Mouse (Mus musculus) layer of hippocampus, adult 2 months (tissue): ENCODE data around the gene Cspg4. TPM values are rescaled to one million over a fixed set of nuclear protein-coding genes. Genes with fewer than 3 reads are reported as not detected.

Source experiments
- DNase-seq, 2 experiments: peaks; one replicate each; pipeline ENCODE4 v3.0.0; 2022; ENCODE audit warnings: low spot score in 2 of 2
- H3K27ac ChIP-seq: fragments of 200-600 bp; 2 replicates; pipeline ENCODE4 v1.8.1; 2022
- H3K4me3 ChIP-seq: fragments of 200-600 bp; 2 replicates; pipeline ENCODE4 v1.8.1; 2022; ENCODE audit warnings: mild to moderate bottlenecking
- CTCF ChIP-seq: fragments of 200-600 bp; conservative IDR thresholded peaks from 2 replicates; pipeline ENCODE4 v1.8.1; 2022; ENCODE audit warnings: antibody characterized with exemption, mild to moderate bottlenecking, moderate library complexity
- total RNA-seq, 2 experiments: library from RNA; stranded (reverse); gene quantifications; 2 replicates each; pipeline ENCODE4 v1.2.3; 2021

Cspg4 gene
- total RNA-seq, 2 experiments from 2014 or later: 17.4 to 18.4 TPM

GRCm38 (mm10) chr9:56869552-56869951 is 4.7 kb downstream of the Cspg4 start:
- H3K4me3 ChIP-seq: no peak overlapping the region
- DNase-seq: peak; percentile 53 to 76
- TF ChIP-seq CTCF: no peak
- peak overlapping the region; percentile 75 for H3K27ac ChIP-seq

- no peak for DNase-seq
- Histone ChIP-seq H3K4me3 (no peak overlapping the region), H3K27ac (peak overlapping the region; percentile 75; the same call in 1 of the 2 replicates)
- TF ChIP-seq CTCF: no peak
Observed at GRCm38 (mm10) chr9:56870778-56871177, 5.9 kb downstream of the Cspg4 start.

- H3K27ac ChIP-seq: peak overlapping the region; percentile 75; the same call in 1 of the 2 replicates
- TF ChIP-seq CTCF: no peak
- no peak overlapping the region for H3K4me3 ChIP-seq
- DNase-seq: no peak
Observed at GRCm38 (mm10) chr9:56871191-56871590, 6.4 kb downstream of the Cspg4 start.

- DNase-seq: no peak
- TF ChIP-seq CTCF: no peak
- H3K4me3 ChIP-seq: no peak overlapping the region
- peak overlapping the region; percentile 55 for H3K27ac ChIP-seq
Observed at GRCm38 (mm10) chr9:56872105-56872903, 7.5 kb downstream of the Cspg4 start.

- peak overlapping the region; percentile 43; the same call in 1 of the 2 replicates for H3K27ac ChIP-seq
- DNase-seq: no peak
- no peak overlapping the region for H3K4me3 ChIP-seq
Observed at GRCm38 (mm10) chr9:56873097-56873496, 8.3 kb downstream of the Cspg4 start.

GRCm38 (mm10) chr9:56876784-56877183 is 12.0 kb downstream of the Cspg4 start:
- H3K27ac ChIP-seq: peak overlapping the region; percentile 14; the same call in 1 of the 2 replicates
- no peak overlapping the region for H3K4me3 ChIP-seq
- no peak for DNase-seq
- TF ChIP-seq CTCF: no peak

More at GRCm38 (mm10) chr9:56873097-56873496, 8.3 kb downstream of the Cspg4 start:
- no peak for TF ChIP-seq CTCF

GRCm38 (mm10) chr9:56877284-56877683 is 12.5 kb downstream of the Cspg4 start:
- no peak for DNase-seq
- TF ChIP-seq CTCF: no peak
- H3K27ac ChIP-seq: peak overlapping the region; percentile 14; the same call in 1 of the 2 replicates
- no peak overlapping the region for H3K4me3 ChIP-seq

- TF ChIP-seq CTCF: no peak
- Histone ChIP-seq H3K27ac (peak overlapping the region; percentile 75), H3K4me3 (no peak overlapping the region)
- no peak for DNase-seq
Observed at GRCm38 (mm10) chr9:56880790-56881189, 16.0 kb downstream of the Cspg4 start.

GRCm38 (mm10) chr9:56881539-56882082 is 16.8 kb downstream of the Cspg4 start:
- no peak for DNase-seq
- peak overlapping the region; percentile 75 for H3K27ac ChIP-seq
- no peak for TF ChIP-seq CTCF

GRCm38 (mm10) chr9:56882283-56882682 is 17.4 kb downstream of the Cspg4 start:
- Histone ChIP-seq H3K4me3 (no peak overlapping the region), H3K27ac (peak overlapping the region; percentile 75)
- TF ChIP-seq CTCF: no peak
- DNase-seq: no peak

More at GRCm38 (mm10) chr9:56881539-56882082, 16.8 kb downstream of the Cspg4 start:
- H3K4me3 ChIP-seq: no peak overlapping the region

- no peak for TF ChIP-seq CTCF
- Histone ChIP-seq H3K27ac (peak overlapping the region; percentile 75; the same call in 1 of the 2 replicates), H3K4me3 (no peak overlapping the region)
- no peak for DNase-seq
Observed at GRCm38 (mm10) chr9:56882818-56883217, 18.0 kb downstream of the Cspg4 start.

GRCm38 (mm10) chr9:56883470-56883869 is 18.6 kb downstream of the Cspg4 start:
- Histone ChIP-seq H3K4me3 (no peak overlapping the region), H3K27ac (no peak overlapping the region)
- no peak for DNase-seq
- TF ChIP-seq CTCF: no peak

- Histone ChIP-seq H3K27ac (no peak overlapping the region), H3K4me3 (no peak overlapping the region)
- no peak for TF ChIP-seq CTCF
- DNase-seq: no peak
Observed at GRCm38 (mm10) chr9:56884328-56884727, 19.5 kb downstream of the Cspg4 start.
